Mouse (Mus musculus): ENCODE data around the gene Olfr656. TPM values are rescaled to one million over a fixed set of nuclear protein-coding genes. Genes with fewer than 3 reads are reported as not detected.

Gene Olfr656
- polyA plus RNA-seq, 1 experiment from 2014 or later, result not detected

DNA sequence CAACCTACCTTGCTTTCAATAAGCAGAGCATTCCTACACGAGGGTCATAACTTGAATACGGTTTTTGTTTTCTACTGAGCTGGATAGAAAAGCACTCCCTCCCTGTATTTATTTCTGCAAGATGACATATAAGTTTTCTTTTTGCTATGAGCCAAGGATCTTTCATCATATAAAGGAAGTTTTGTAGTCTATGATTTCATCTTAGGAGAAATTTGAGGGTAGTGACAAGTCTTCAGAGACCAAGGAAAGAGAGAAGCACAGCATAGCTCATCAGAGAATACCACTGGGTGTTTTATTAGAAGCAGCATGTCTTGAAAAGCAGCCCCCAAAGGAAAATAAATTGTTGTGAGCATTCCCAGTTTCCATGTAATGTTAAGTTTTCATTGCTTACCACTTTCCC lies 12.1 kb upstream of the Olfr656 start, which contains the start of gene Olfr655:
TSS of gene Olfr655 (minus strand) at position 101 of the 400 bp plus-strand sequence.
- Histone ChIP-seq H3K4me2 (replicated peaks; ENCODE audit: low read depth) (no peak within 1 kb of the TSS), H3K9ac (ENCODE audit: low read length) (no peak within 1 kb of the TSS), H3K4me3 (ENCODE audit: low read depth, low read length) (no peak within 1 kb of the TSS), H3K36me3 (ENCODE audit: control insufficient read depth, insufficient read depth, low read length) (no peaks in the 10 kb centered on the region), H3K4me1 (replicated peaks; ENCODE audit: control insufficient read depth, insufficient read depth) (no peaks in the 10 kb centered on the region), H3K27ac (replicated peaks) (no peak within 1 kb of the TSS), H3K9me3 (ENCODE audit: control insufficient read depth, low read length) (no peaks in the 10 kb centered on the region), H3K27me3 (ENCODE audit: control insufficient read depth, insufficient read depth, low read length) (no peaks in the 10 kb centered on the region)
- no peak for DNase-seq (ENCODE audit: low spot score)
- ATAC-seq (ENCODE audit: low FRiP score, low TSS enrichment), result no peak
- TF ChIP-seq CTCF (IDR thresholded peaks at IDR 0.05; ENCODE audit: low read depth) (no peak), EP300 (optimal IDR thresholded peaks at IDR 0.05) (no peak)
- 72% methylated on average over 2 of the region's 2 CpGs for WGBS

DNA sequence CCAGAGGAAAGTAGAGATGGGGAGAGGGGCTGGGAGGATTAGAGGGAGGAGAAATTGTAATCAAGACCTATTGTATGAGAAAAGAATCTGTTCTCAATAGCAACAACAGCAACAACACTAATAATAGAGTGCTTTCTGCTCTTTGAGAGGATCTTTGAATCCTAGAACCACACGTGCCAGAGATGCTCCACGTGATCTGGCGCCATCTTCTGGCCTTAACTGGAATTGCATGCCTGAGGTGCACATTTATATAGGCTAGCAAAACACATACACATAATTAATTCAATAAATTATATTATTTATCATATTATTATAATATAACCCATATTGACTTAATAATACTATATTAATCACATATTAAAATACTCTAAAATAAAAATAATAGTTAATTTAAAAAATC lies 10.6 kb upstream of the Olfr656 start:
- no peak overlapping the region for H3K4me3 ChIP-seq (ENCODE audit: low read depth, low read length)
- H3K36me3 ChIP-seq (ENCODE audit: control insufficient read depth, insufficient read depth, low read length), result no peaks in the 10 kb centered on the region
- H3K27ac ChIP-seq (replicated peaks), result no peak overlapping the region
- no peak overlapping the region for H3K4me2 ChIP-seq (replicated peaks; ENCODE audit: low read depth)
- ATAC-seq (ENCODE audit: low FRiP score, low TSS enrichment) (no peak), DNase-seq (ENCODE audit: low spot score) (peak; percentile 40)
- H3K9me3 ChIP-seq (ENCODE audit: control insufficient read depth, low read length), result no peaks in the 10 kb centered on the region
- TF ChIP-seq CTCF (IDR thresholded peaks at IDR 0.05; ENCODE audit: low read depth) (peak; percentile 76), EP300 (optimal IDR thresholded peaks at IDR 0.05) (no peak)
- H3K27me3 ChIP-seq (ENCODE audit: control insufficient read depth, insufficient read depth, low read length), result no peaks in the 10 kb centered on the region
- 6% methylated on average over 3 of the region's 3 CpGs for WGBS
- H3K4me1 ChIP-seq (replicated peaks; ENCODE audit: control insufficient read depth, insufficient read depth), result no peaks in the 10 kb centered on the region
- H3K9ac ChIP-seq (ENCODE audit: low read length), result no peak overlapping the region

DNA sequence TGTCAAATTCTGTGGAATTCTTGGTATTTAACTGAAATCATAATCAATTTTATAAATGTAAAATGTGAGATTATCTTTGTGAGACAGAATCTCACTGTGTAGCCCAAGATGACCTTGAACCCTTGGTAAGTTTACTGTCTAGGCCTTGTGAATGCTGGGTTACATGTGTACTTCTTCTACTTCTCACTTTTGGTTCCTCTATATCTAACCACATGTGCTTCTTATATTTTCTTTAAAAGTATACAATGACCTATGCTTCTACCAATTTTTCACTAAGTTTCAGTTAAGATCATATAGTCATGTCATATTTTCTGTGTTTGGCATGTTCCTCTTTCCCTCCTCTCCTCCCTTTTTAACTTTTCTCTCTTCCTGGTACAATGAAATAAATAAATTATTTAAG lies 9.0 kb upstream of the Olfr656 start:
- no peak for ATAC-seq (ENCODE audit: low FRiP score, low TSS enrichment)
- Histone ChIP-seq H3K4me1 (replicated peaks; ENCODE audit: control insufficient read depth, insufficient read depth) (no peaks in the 10 kb centered on the region), H3K36me3 (ENCODE audit: control insufficient read depth, insufficient read depth, low read length) (no peaks in the 10 kb centered on the region), H3K27me3 (ENCODE audit: control insufficient read depth, insufficient read depth, low read length) (no peaks in the 10 kb centered on the region), H3K27ac (replicated peaks) (no peak overlapping the region), H3K9ac (ENCODE audit: low read length) (no peak overlapping the region), H3K9me3 (ENCODE audit: control insufficient read depth, low read length) (no peaks in the 10 kb centered on the region), H3K4me2 (replicated peaks; ENCODE audit: low read depth) (no peak overlapping the region), H3K4me3 (ENCODE audit: low read depth, low read length) (no peak overlapping the region)
- no peak for DNase-seq (ENCODE audit: low spot score)
- TF ChIP-seq CTCF (IDR thresholded peaks at IDR 0.05; ENCODE audit: low read depth) (no peak), EP300 (optimal IDR thresholded peaks at IDR 0.05) (no peak)

DNA sequence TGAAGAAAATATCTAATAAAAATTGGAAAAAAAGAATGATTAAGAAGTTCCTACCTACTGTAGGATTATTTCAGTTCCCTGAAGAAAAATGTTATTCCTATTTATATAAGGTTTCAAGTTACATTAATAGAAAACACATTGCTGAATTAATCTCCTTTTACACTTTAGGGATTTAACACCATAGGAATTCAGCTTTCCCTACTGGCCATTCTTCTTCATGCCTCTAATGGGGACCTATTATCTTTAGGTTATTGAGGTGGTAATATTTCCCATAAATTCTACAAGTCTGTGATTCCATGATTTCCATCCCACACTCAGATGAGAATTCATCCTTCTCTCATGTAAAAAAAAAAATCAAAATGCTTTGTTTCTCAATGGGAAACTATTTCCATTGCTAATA lies 10.7 kb downstream of the Olfr656 start, which contains the start of gene Olfr657:
TSS of gene Olfr657 (plus strand) at position 301 of the 400 bp plus-strand sequence.
- TF ChIP-seq EP300 (optimal IDR thresholded peaks at IDR 0.05), result no peak
- TF ChIP-seq CTCF (IDR thresholded peaks at IDR 0.05; ENCODE audit: low read depth), result no peak
- no peaks in the 10 kb centered on the region for H3K9me3 ChIP-seq (ENCODE audit: control insufficient read depth, low read length)
- no peak within 1 kb of the TSS for H3K9ac ChIP-seq (ENCODE audit: low read length)
- ATAC-seq (ENCODE audit: low FRiP score, low TSS enrichment) (no peak), DNase-seq (ENCODE audit: low spot score) (no peak)
- H3K27ac ChIP-seq (replicated peaks), result no peak within 1 kb of the TSS
- H3K4me3 ChIP-seq (ENCODE audit: low read depth, low read length), result no peak within 1 kb of the TSS
- no peaks in the 10 kb centered on the region for H3K27me3 ChIP-seq (ENCODE audit: control insufficient read depth, insufficient read depth, low read length)
- H3K4me2 ChIP-seq (replicated peaks; ENCODE audit: low read depth), result no peak within 1 kb of the TSS
- H3K4me1 ChIP-seq (replicated peaks; ENCODE audit: control insufficient read depth, insufficient read depth), result no peaks in the 10 kb centered on the region
- no peaks in the 10 kb centered on the region for H3K36me3 ChIP-seq (ENCODE audit: control insufficient read depth, insufficient read depth, low read length)

DNA sequence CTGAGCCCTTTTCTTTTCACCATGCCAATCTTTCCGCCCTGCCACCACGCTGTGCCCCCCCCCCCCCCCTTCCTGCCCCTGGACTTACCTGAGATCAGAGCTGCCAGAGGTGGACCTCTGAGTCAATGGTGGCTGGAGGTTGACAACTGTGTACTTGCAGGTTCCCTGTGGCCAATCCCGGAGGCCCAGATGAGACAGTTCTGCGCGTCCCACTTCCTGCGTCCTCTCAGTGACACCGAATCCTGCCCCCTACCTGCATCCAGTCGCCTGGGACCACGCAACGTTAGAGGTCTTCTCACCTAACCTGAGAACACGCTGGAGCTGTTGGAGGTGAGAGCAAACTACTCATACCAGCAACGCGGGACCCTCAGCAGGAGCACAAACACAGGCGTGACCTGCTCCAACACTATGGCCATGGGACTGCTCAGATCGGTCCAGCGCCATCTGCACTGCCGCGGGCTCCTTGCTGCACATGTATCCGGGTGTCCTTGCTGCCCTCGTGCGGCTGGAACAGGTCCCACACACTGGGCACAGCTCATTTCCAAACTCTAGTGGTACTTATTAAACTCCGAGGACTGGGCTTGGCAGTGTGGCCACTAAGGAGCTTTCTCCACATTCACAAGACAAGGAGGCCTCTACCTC lies 33.2 kb downstream of the Olfr656 start, which contains the start of gene Olfr658:
TSS of gene Olfr658 (minus strand) at position 465 of the 642 bp plus-strand sequence.
- WGBS, result 21% methylated on average over 21 of the region's 22 CpGs
- no peak within 1 kb of the TSS for H3K4me2 ChIP-seq (replicated peaks; ENCODE audit: low read depth)

DNA sequence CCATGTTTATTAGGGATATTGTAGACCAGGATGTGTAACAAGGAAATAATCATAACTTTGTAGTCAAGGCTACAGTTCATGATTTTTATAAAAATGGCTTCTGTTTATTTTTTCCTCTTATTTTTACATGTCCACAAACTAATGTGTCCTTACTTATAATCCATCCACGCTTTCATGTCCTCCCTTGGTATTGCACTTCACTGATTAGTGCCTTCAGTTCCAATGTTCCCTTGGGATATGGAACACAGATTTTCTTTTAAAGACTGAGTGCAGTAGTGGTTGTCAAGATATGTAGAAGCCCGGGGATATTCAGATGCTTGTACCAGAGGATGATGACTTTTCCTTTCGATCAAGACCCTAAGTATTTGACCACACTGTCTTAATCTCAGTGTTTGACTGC lies 52.7 kb downstream of the Olfr656 start, which contains the start of gene Olfr659:
TSS of gene Olfr659 (plus strand) at position 301 of the 400 bp plus-strand sequence.
- DNase-seq (ENCODE audit: low spot score), result no peak
- Histone ChIP-seq H3K9ac (ENCODE audit: low read length) (no peak within 1 kb of the TSS), H3K4me1 (replicated peaks; ENCODE audit: control insufficient read depth, insufficient read depth) (no peaks in the 10 kb centered on the region), H3K27ac (replicated peaks) (no peak within 1 kb of the TSS), H3K36me3 (ENCODE audit: control insufficient read depth, insufficient read depth, low read length) (no peaks in the 10 kb centered on the region), H3K4me2 (replicated peaks; ENCODE audit: low read depth) (no peak within 1 kb of the TSS), H3K9me3 (ENCODE audit: control insufficient read depth, low read length) (no peaks in the 10 kb centered on the region), H3K27me3 (ENCODE audit: control insufficient read depth, insufficient read depth, low read length) (no peaks in the 10 kb centered on the region), H3K4me3 (ENCODE audit: low read depth, low read length) (no peak within 1 kb of the TSS)
- WGBS, result 81% methylated on average over 3 of the region's 3 CpGs
- ATAC-seq (ENCODE audit: low FRiP score, low TSS enrichment), result no peak
- TF ChIP-seq CTCF (IDR thresholded peaks at IDR 0.05; ENCODE audit: low read depth), result no peak
- TF ChIP-seq EP300 (optimal IDR thresholded peaks at IDR 0.05), result no peak

More for the DNA sequence above, 33.2 kb downstream of the Olfr656 start, which contains the start of gene Olfr658:
- H3K9me3 ChIP-seq (ENCODE audit: control insufficient read depth, low read length), result no peaks in the 10 kb centered on the region
- ATAC-seq (ENCODE audit: low FRiP score, low TSS enrichment), result peak; percentile 80
- H3K27me3 ChIP-seq (ENCODE audit: control insufficient read depth, insufficient read depth, low read length), result no peaks in the 10 kb centered on the region
- DNase-seq (ENCODE audit: low spot score), result peak; percentile 64
- no peaks in the 10 kb centered on the region for H3K4me1 ChIP-seq (replicated peaks; ENCODE audit: control insufficient read depth, insufficient read depth)
- TF ChIP-seq CTCF (IDR thresholded peaks at IDR 0.05; ENCODE audit: low read depth), result peak; percentile 69
- TF ChIP-seq EP300 (optimal IDR thresholded peaks at IDR 0.05), result no peak
- no peaks in the 10 kb centered on the region for H3K36me3 ChIP-seq (ENCODE audit: control insufficient read depth, insufficient read depth, low read length)
- H3K9ac ChIP-seq (ENCODE audit: low read length), result no peak within 1 kb of the TSS
- no peak within 1 kb of the TSS for H3K4me3 ChIP-seq (ENCODE audit: low read depth, low read length)
- H3K27ac ChIP-seq (replicated peaks), result no peak within 1 kb of the TSS

Other genes starting within 250 kb of the Olfr656 start
- gene Trim30b, start 244.1 kb upstream of the Olfr656 start, polyA plus RNA-seq (2015; fragmentation: Nextera tagmentation; extraction: Ambion mirVana), result 0.12 TPM in 2 replicates
- gene Trim30c, start 213.1 kb upstream of the Olfr656 start, polyA plus RNA-seq (2015; fragmentation: Nextera tagmentation; extraction: Ambion mirVana), result 0.08 and 0.11 TPM in 2 replicates
- 1.2 and 1.6 TPM in 2 replicates for gene Trim30a, start 148.8 kb upstream of the Olfr656 start, polyA plus RNA-seq (2015; fragmentation: Nextera tagmentation; extraction: Ambion mirVana)
- 0.87 and 1.0 TPM in 2 replicates for gene Trim30d, start 106.1 kb upstream of the Olfr656 start, polyA plus RNA-seq (2015; fragmentation: Nextera tagmentation; extraction: Ambion mirVana)
- gene Olfr651, start 63.8 kb upstream of the Olfr656 start, polyA plus RNA-seq (2015; fragmentation: Nextera tagmentation; extraction: Ambion mirVana), result not detected in 2 replicates
- gene Olfr652, start 53.1 kb upstream of the Olfr656 start, polyA plus RNA-seq (2015; fragmentation: Nextera tagmentation; extraction: Ambion mirVana), result not detected in 2 replicates
- not detected in 2 replicates for gene Olfr653, start 36.6 kb upstream of the Olfr656 start, polyA plus RNA-seq (2015; fragmentation: Nextera tagmentation; extraction: Ambion mirVana)
- not detected in 2 replicates for gene Olfr654, start 26.9 kb upstream of the Olfr656 start, polyA plus RNA-seq (2015; fragmentation: Nextera tagmentation; extraction: Ambion mirVana)
- not detected in 2 replicates for gene Olfr655, start 12.2 kb upstream of the Olfr656 start, polyA plus RNA-seq (2015; fragmentation: Nextera tagmentation; extraction: Ambion mirVana)
- not detected in 2 replicates for gene Olfr657, start 10.8 kb downstream of the Olfr656 start, polyA plus RNA-seq (2015; fragmentation: Nextera tagmentation; extraction: Ambion mirVana)
- gene Olfr658, start 33.4 kb downstream of the Olfr656 start, polyA plus RNA-seq (2015; fragmentation: Nextera tagmentation; extraction: Ambion mirVana), result not detected in 2 replicates
- not detected in 2 replicates for gene Olfr659, start 52.8 kb downstream of the Olfr656 start, polyA plus RNA-seq (2015; fragmentation: Nextera tagmentation; extraction: Ambion mirVana)
- gene Olfr661, start 72.5 kb downstream of the Olfr656 start, polyA plus RNA-seq (2015; fragmentation: Nextera tagmentation; extraction: Ambion mirVana), result not detected in 2 replicates
- gene Usp17le, start 163.5 kb downstream of the Olfr656 start, polyA plus RNA-seq (2015; fragmentation: Nextera tagmentation; extraction: Ambion mirVana), result not detected in 2 replicates
- gene Usp17lb, start 228.6 kb downstream of the Olfr656 start, polyA plus RNA-seq (2015; fragmentation: Nextera tagmentation; extraction: Ambion mirVana), result not detected in 2 replicates
- gene Usp17la, start 243.1 kb downstream of the Olfr656 start, polyA plus RNA-seq (2015; fragmentation: Nextera tagmentation; extraction: Ambion mirVana), result not detected in 2 replicates